ENCODE assay signal across 15 mouse cellular contexts in the genomic region with DNA sequence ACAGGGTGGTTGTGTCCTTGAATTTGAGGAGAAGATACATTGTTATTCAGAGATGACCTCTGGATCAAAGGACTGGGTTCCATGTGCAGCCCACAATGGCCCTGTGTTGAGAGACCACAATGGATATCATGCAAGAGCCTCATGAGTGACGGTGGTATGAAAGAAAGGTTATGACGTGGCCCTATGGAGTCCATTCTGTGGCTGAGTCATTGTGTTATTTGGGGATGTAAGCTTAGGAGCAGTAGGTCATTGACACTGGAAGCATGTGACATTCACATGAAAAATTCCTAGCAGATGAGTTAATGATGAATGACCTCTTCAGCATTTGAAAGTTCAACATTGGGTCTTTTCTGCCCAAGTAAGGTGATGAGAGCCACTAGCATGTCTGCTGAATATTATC.
"Had no signal": no experiment of that assay in that cellular context is flagged by ENCODE, and none has a peak within 500 bp of the region (broad histone marks: within the 10 kb centered on the region; RNA-seq: fewer than 3 reads in every experiment).

No protein-coding gene starts in this region.

- H3K9me3 ChIP-seq: neural tube, embryonic 15.5 days; stomach, embryonic 15.5 days had no signal

- H3K27ac ChIP-seq: neural tube, embryonic 15.5 days; stomach, embryonic 15.5 days; stomach, postnatal 0 days had no signal

- H3K36me3 ChIP-seq: neural tube, embryonic 15.5 days; stomach, embryonic 15.5 days had no signal

- H3K4me2 ChIP-seq: neural tube, embryonic 15.5 days; stomach, embryonic 15.5 days had no signal

- H3K4me3 ChIP-seq: neural tube, embryonic 15.5 days; stomach, embryonic 15.5 days had no signal

- DNase-seq: retina, postnatal 1 day; right cerebral cortex, adult 18-20 months; right cerebral cortex, postnatal 14 days; right cerebral cortex, postnatal 25 days; right cerebral cortex, postnatal 4 days; spleen, adult 18-20 months; thymus, adult 18-20 months; thymus, adult 2 months; thymus, postnatal 14 days; thymus, postnatal 25 days; thymus, postnatal 36 days; thymus, postnatal 4 days had no signal

- H3K27me3 ChIP-seq: neural tube, embryonic 15.5 days; stomach, embryonic 15.5 days had no signal

- H3K4me1 ChIP-seq: neural tube, embryonic 15.5 days; stomach, embryonic 15.5 days had no signal

- H3K9ac ChIP-seq: neural tube, embryonic 15.5 days; stomach, embryonic 15.5 days had no signal
